Mouse (Mus musculus): ENCODE results near the gene Smpdl3a. TPM values are rescaled to one million over a fixed set of nuclear protein-coding genes. Genes with fewer than 3 reads are reported as not detected.

Gene Smpdl3a
- polyA plus RNA-seq, 1 experiment from 2014 or later = 17.8 TPM

DNA sequence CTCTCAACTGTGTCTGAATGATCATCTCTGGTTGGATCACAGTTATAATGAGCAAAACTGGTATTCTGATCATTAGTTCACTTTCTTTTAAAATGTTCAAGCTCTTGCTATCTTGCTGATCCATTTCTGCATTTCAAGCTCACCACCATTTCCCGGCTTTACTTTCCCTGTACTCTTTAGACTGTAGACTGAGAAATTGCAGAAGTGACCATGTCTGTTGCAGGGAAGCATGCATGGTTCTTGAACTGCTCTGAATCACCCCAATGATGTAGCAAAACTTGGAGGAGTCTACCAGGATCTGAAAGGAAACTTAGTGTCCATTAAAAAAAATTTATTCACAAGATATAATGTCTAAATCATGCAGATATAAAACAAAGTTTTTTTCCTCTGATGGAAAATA is 1.2 kb upstream of the Smpdl3a start:
- no peak for ATAC-seq (replicated peaks)
- H3K9me3 ChIP-seq = peaks cover 6% of the 10 kb centered on the region; the same call in 1 of the 2 replicates
- H3K36me3 ChIP-seq (replicated peaks) = no peaks in the 10 kb centered on the region
- 93% methylated on average over 1 of the region's 1 CpGs for WGBS
- H3K27ac ChIP-seq = no peak overlapping the region
- no peak overlapping the region for H3K9ac ChIP-seq
- no peak overlapping the region for H3K4me2 ChIP-seq
- no peak overlapping the region for H3K4me3 ChIP-seq
- H3K4me1 ChIP-seq = peaks cover 13% of the 10 kb centered on the region; the same call in 1 of the 2 replicates
- no peaks in the 10 kb centered on the region for H3K27me3 ChIP-seq (replicated peaks)

DNA sequence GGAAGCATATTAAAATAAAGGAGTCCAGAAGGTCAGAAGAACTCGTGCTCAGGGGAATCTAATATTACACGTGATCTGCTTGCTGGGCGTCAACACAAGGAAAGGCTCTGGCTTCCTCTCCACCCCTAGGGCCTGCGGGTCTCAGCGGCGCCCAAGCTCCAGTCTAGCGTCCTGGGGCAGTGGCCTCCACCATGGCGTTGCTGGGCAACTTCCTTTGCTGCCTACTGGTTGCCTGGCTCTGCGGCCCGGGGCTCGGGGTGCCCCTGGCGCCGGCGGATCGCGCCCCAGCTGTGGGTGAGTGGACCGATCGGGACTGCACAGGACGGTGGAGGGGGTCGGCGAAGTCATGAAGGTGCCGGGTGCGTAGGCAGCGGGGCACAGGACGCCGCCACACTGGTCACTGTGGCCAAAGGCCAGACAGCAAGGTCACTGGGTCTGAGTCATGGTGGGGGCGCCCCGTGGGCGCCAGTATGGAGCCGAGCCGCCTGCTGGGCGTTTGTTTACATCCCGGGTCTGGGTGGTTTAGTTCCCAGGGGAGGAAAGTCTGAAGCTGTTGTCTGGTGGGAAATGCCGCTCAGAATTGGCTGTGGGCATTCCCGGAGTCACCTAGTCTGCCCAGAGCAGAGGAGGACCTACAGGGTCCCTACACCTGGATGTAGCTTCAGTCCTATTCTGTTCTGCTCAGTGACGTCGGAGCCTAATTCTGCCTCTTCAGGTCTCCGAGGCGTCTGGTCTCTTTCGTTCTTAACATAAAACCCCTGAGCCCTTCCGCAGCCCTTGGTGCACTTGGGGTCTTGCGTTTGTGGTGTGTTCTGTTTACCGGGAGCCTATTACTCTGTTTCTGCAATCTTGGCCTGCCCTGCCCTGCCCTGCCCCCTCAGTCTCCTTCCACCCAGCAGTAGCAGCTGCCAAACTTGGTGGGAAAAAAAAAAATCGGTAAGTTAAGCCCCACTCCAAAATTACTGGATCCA is 641 bp downstream of the Smpdl3a start:
- Histone ChIP-seq H3K27ac (peak overlapping the region; percentile 7), H3K4me1 (peaks cover 13% of the 10 kb centered on the region; the same call in 1 of the 2 replicates)
- WGBS = 1% methylated on average over 44 of the region's 44 CpGs

DNA sequence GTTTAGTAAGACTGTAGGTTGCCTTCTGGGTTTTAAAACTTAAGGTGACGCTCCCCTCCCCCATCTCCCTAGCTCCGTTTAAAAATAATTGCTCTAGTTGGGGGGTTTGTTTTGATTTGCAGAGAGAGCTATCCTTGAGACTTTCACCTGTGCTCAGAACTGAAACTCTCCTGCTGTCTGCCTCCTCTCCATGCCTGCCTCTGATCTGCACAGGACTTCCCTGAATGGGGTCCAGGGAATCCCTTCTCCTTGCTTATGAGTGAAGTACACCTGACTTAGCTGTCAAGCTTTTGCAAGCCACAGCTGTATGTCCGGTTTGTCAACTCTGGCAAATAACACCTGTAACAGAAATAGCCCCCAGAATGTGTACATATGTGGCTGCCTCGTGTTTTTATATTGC is 1.4 kb downstream of the Smpdl3a start:
- H3K36me3 ChIP-seq (replicated peaks) = no peaks in the 10 kb centered on the region
- peak overlapping the region; percentile 47; the same call in 1 of the 2 replicates for H3K4me3 ChIP-seq
- no peak; the same call in 1 of the 2 replicates for ATAC-seq (replicated peaks)
- H3K4me2 ChIP-seq = peak overlapping the region; percentile 73
- 47% methylated on average over 4 of the region's 4 CpGs for WGBS
- H3K4me1 ChIP-seq = peaks cover 13% of the 10 kb centered on the region; the same call in 1 of the 2 replicates
- H3K9me3 ChIP-seq = peaks cover 6% of the 10 kb centered on the region; the same call in 1 of the 2 replicates
- H3K9ac ChIP-seq = no peak overlapping the region
- H3K27ac ChIP-seq = no peak overlapping the region
- no peaks in the 10 kb centered on the region for H3K27me3 ChIP-seq (replicated peaks)

More for the DNA sequence above, 641 bp downstream of the Smpdl3a start:
- Histone ChIP-seq H3K4me2 (peak overlapping the region; percentile 73), H3K9ac (peak overlapping the region; percentile 43), H3K36me3 (replicated peaks) (no peaks in the 10 kb centered on the region), H3K9me3 (peaks cover 6% of the 10 kb centered on the region; the same call in 1 of the 2 replicates), H3K4me3 (peak overlapping the region; percentile 47), H3K27me3 (replicated peaks) (no peaks in the 10 kb centered on the region)
- peak; percentile 87 for ATAC-seq (replicated peaks)

DNA sequence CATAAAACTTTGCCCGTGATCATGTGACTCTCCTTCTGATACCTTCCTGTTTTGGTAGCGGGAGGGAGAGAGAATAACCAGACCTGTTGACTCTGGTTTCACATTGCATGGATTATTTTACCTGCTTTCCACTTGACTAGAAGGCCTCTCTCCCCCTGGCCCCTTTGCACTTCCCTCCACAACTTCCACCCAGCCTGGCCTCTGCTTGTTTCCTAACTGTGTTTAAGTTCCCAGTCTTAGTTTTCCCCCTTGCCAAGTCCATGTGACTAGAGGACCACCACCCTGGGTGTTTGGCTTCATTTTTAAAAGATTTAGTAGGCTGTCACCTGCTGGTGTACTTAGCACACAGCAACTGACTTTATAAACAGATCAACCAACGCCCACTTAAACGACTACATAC is 1.9 kb downstream of the Smpdl3a start:
- 58% methylated on average over 4 of the region's 4 CpGs for WGBS
- peak; percentile 30; the same call in 1 of the 2 replicates for ATAC-seq (replicated peaks)
- H3K9ac ChIP-seq = no peak overlapping the region
- no peak overlapping the region for H3K4me3 ChIP-seq
- peaks cover 13% of the 10 kb centered on the region; the same call in 1 of the 2 replicates for H3K4me1 ChIP-seq
- peaks cover 6% of the 10 kb centered on the region; the same call in 1 of the 2 replicates for H3K9me3 ChIP-seq
- H3K27ac ChIP-seq = no peak overlapping the region
- H3K4me2 ChIP-seq = no peak overlapping the region; the same call in 1 of the 2 replicates
- no peaks in the 10 kb centered on the region for H3K27me3 ChIP-seq (replicated peaks)
- no peaks in the 10 kb centered on the region for H3K36me3 ChIP-seq (replicated peaks)

DNA sequence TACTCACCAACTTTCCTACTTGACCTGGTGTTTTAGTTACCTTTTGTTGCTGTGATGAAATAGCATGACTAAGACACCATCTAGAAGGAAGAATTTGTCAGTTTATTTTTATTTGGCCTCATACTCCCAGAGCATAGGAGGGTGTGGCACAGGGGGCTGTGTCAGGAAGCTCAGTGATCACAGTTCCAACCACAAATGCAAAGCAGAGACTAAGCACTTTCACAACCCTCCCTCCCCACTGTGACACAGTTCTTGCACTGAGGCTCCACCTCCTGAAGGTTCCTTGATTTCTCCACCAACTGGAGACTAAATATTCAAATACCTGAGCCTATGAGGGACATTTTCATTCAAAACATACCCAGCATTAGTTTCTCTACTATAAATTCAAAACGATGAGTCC is 5.4 kb downstream of the Smpdl3a start:
- no peak overlapping the region for H3K9ac ChIP-seq
- no peaks in the 10 kb centered on the region for H3K36me3 ChIP-seq (replicated peaks)
- no peak overlapping the region for H3K4me3 ChIP-seq
- H3K4me1 ChIP-seq = peaks cover 7% of the 10 kb centered on the region; the same call in 1 of the 2 replicates
- H3K27ac ChIP-seq = no peak overlapping the region
- no peaks in the 10 kb centered on the region for H3K9me3 ChIP-seq
- WGBS = 93% methylated on average over 1 of the region's 1 CpGs
- ATAC-seq (replicated peaks) = no peak
- no peaks in the 10 kb centered on the region for H3K27me3 ChIP-seq (replicated peaks)
- no peak overlapping the region for H3K4me2 ChIP-seq

DNA sequence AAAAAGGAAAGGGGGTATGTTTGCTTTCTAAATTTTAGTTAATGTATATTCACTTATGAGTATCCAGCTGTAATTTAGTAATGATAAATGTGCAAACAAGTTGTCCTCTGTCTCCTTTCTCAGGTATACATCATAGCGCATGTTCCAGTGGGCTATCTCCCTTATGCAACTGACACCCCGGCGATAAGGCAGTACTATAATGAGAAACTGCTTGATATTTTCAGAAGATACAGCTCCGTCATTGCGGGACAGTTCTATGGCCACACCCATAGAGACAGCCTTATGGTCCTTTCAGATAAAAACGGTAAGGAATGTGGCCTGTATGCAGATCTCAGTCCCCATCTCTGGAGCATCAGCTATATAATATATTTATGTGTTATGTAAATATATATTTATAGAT is 13.6 kb downstream of the Smpdl3a start:
- Histone ChIP-seq H3K27ac (no peak overlapping the region), H3K4me1 (no peaks in the 10 kb centered on the region), H3K4me3 (no peak overlapping the region), H3K4me2 (no peak overlapping the region), H3K9me3 (no peaks in the 10 kb centered on the region), H3K27me3 (replicated peaks) (no peaks in the 10 kb centered on the region), H3K9ac (no peak overlapping the region), H3K36me3 (replicated peaks) (no peaks in the 10 kb centered on the region)
- no peak for ATAC-seq (replicated peaks)
- WGBS = 96% methylated on average over 6 of the region's 6 CpGs

DNA sequence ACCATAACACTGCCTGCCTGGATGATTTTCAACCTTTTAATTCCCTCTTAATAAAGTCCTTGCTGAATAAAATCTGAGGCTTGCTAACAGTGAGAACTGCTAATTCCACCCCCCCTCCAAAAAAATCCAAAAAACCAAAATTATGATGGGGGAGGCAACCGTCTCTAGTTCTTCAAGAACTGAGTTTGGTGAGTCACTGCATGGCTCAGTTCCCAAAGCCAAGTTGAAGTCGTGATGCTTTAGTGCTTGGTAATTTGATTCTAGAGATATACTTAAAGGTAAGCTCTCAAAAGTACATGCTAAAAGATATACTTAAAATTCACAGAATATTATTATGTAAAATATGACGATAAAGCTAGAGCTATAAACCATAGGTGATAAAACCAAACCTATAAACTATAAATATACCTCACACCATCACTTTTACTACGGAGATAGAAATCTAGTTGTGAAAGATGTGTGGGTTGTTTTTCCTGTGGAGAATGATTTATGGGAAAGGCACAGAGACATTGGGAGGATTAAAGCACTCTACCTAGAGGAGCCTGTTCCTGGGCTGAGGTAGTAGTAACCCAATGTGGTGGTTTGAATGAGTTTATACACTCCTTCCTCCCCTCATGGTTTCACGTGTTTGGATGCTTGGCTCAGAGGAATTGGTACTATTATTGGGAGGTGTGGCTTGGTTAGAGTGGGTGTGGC is 18.2 kb downstream of the Smpdl3a start:
- Histone ChIP-seq H3K9ac (no peak overlapping the region), H3K27ac (no peak overlapping the region), H3K36me3 (replicated peaks) (no peaks in the 10 kb centered on the region), H3K9me3 (no peaks in the 10 kb centered on the region), H3K27me3 (replicated peaks) (no peaks in the 10 kb centered on the region), H3K4me1 (no peaks in the 10 kb centered on the region), H3K4me2 (no peak overlapping the region), H3K4me3 (no peak overlapping the region)
- no peak for ATAC-seq (replicated peaks)
- WGBS = 93% methylated on average over 5 of the region's 5 CpGs

DNA sequence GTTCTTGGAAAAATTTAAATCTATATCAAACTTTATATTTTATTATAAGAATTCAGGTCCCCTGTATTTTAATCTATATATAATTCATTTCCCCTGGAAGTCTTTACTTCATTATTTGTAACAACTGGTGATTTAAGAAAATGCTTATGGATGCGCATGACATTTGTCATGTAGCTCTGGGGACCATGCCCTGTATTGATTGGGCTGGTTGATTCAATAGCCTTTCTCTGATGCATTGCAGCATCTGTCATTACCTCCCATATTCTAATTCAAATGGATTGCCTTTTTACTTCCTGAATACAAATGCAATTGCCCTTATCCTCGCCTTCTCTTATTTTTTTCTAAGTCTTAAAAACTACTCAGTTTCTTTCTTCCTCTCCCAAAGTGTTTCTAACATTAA is 20.2 kb downstream of the Smpdl3a start:
- no peak overlapping the region for H3K4me3 ChIP-seq
- H3K9me3 ChIP-seq = no peaks in the 10 kb centered on the region
- no peaks in the 10 kb centered on the region for H3K36me3 ChIP-seq (replicated peaks)
- no peaks in the 10 kb centered on the region for H3K4me1 ChIP-seq
- no peak overlapping the region for H3K27ac ChIP-seq
- no peak overlapping the region for H3K9ac ChIP-seq
- peaks cover 4% of the 10 kb centered on the region; the same call in 1 of the 2 replicates for H3K27me3 ChIP-seq (replicated peaks)
- no peak overlapping the region for H3K4me2 ChIP-seq
- no peak for ATAC-seq (replicated peaks)
- 57% methylated on average over 2 of the region's 2 CpGs for WGBS

DNA sequence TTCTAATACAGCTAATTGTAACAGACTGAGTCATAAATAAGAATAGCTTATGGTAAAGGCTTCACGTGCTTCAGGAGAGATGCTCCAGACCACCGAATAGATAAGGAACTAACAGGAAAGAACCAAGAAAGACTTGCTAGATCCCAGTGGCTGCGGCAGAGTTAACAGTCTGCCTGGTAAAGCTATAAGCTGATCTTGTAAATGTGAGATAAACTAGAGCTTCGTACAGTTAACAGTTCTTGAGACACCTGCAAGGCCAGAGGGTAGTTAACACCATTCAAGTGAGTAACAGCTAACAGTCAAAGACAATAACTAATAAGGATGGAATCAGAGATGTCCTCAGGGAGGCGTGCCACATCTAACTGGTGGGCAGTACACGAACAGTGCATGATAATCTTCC is 21.7 kb downstream of the Smpdl3a start:
- Histone ChIP-seq H3K4me3 (no peak overlapping the region), H3K9me3 (no peaks in the 10 kb centered on the region), H3K27me3 (replicated peaks) (peaks cover 14% of the 10 kb centered on the region), H3K4me1 (no peaks in the 10 kb centered on the region), H3K36me3 (replicated peaks) (no peaks in the 10 kb centered on the region), H3K27ac (no peak overlapping the region), H3K9ac (no peak overlapping the region), H3K4me2 (no peak overlapping the region)
- ATAC-seq (replicated peaks) = no peak
- WGBS = 69% methylated on average over 6 of the region's 6 CpGs

DNA sequence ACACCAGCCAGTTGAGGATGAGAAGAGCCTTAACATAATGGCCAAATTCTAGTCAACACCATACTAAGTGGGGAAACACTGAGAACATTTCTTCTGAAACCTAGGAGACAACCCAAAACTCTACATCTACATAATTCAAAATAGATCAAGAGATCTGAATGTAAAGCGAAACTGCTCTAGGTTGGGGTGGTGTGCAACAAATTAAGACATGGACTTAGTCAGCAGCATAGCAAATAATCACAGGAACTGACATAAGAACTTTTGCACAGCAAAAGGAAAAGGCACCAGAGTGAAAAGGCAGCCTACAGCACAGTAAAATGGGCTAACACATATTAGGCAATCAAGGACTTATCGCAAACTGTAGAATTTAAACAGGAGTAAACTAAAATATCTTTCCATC is 25.1 kb downstream of the Smpdl3a start:
- 95% methylated on average over 2 of the region's 2 CpGs for WGBS
- Histone ChIP-seq H3K4me3 (no peak overlapping the region), H3K4me1 (peaks cover 4% of the 10 kb centered on the region), H3K36me3 (replicated peaks) (no peaks in the 10 kb centered on the region), H3K4me2 (no peak overlapping the region), H3K27ac (no peak overlapping the region), H3K27me3 (replicated peaks) (peaks cover 14% of the 10 kb centered on the region), H3K9me3 (no peaks in the 10 kb centered on the region), H3K9ac (no peak overlapping the region)
- ATAC-seq (replicated peaks) = no peak

DNA sequence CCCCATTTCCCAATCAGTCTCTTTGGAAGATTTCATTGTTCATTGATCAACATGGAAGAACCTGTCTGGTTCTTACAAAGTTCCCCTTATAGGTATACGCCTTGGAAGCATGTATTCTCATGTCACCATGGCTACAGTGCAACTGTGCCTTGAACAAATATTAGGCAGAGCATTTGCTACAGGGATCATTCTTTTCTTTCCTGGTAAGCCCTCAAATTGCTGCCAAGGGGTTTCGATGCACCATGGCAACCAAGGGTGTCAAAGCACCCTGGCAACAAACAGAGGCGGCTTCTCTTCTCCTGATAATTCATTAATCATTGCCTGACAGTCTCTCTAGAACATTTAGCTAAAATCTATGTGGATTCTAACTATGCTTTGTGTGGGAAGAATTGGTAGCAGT is 28.3 kb downstream of the Smpdl3a start:
- peak; percentile 94 for ATAC-seq (replicated peaks)
- Histone ChIP-seq H3K27me3 (replicated peaks) (peaks cover 14% of the 10 kb centered on the region), H3K4me1 (peaks cover 4% of the 10 kb centered on the region), H3K9me3 (no peaks in the 10 kb centered on the region), H3K9ac (no peak overlapping the region), H3K36me3 (replicated peaks) (no peaks in the 10 kb centered on the region), H3K4me2 (peak overlapping the region; percentile 1; the same call in 1 of the 2 replicates), H3K4me3 (no peak overlapping the region), H3K27ac (peak overlapping the region; percentile 47; the same call in 1 of the 2 replicates)
- 6% methylated on average over 3 of the region's 3 CpGs for WGBS

DNA sequence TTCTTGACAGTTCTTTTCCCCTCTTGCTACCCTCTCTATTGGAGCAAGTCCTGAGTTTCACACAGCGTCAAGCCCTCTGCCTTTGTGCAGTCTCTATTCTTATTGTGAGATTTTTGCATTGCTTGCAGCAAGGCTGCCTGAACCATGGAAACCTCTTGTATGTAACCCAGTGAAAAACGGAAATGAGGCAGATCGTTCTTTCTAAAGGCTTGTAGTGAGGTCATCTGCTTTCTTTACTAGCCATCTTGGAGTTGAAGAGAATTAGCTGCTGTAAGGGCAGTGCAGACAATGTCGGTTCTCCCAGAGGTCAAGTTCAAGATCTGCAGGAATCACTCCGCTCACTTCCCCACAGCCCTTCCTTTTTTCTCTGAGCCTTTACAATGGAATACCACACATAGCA is 34.5 kb downstream of the Smpdl3a start:
- H3K4me2 ChIP-seq = no peak overlapping the region
- H3K4me1 ChIP-seq = peaks cover 4% of the 10 kb centered on the region; the same call in 1 of the 2 replicates
- H3K27ac ChIP-seq = no peak overlapping the region
- H3K4me3 ChIP-seq = no peak overlapping the region
- no peak overlapping the region for H3K9ac ChIP-seq
- 0 out of 2 replicates have a peak, but pooled peaks cover 3% of the 10 kb centered on the region for H3K27me3 ChIP-seq (replicated peaks)
- WGBS = 8% methylated on average over 5 of the region's 5 CpGs
- no peaks in the 10 kb centered on the region for H3K9me3 ChIP-seq
- H3K36me3 ChIP-seq (replicated peaks) = no peaks in the 10 kb centered on the region
- ATAC-seq (replicated peaks) = peak; percentile 79
